Mouse (Mus musculus) hindbrain, embryonic 15.5 days (tissue): ENCODE results near the gene Spdl1. TPM values are rescaled to one million over a fixed set of nuclear protein-coding genes. Genes with fewer than 3 reads are reported as not detected.
"Not testable (repeated sequence)": the region's sequence is repeated elsewhere in the genome, so short reads cannot be mapped to it uniquely, and the experiment has no call there.

ENCODE experiments used
- ATAC-seq: fragments of 200-750 bp; cut with Nextera tagmentation; 2 replicates; pipeline ENCODE4 v1.8.0; 2017; ENCODE audit warnings: low read depth, moderate number of reproducible peaks, moderate TSS enrichment; ENCODE audit not compliant: low FRiP score
- H3K27ac ChIP-seq: fragments of 300-500 bp; sonication (generic); replicated peaks from 2 replicates; pipeline ENCODE4 v1.5.1; 2015; ENCODE audit warnings: mild to moderate bottlenecking, inconsistent platforms
- H3K27me3 ChIP-seq: fragments of 300-500 bp; sonication (generic); 2 replicates; pipeline ENCODE4 v1.6.1; 2015; ENCODE audit warnings: control low read depth, inconsistent platforms
- H3K36me3 ChIP-seq: fragments of 300-500 bp; sonication (generic); 2 replicates; pipeline ENCODE4 v1.6.1; 2015; ENCODE audit warnings: control low read depth, inconsistent platforms
- H3K4me1 ChIP-seq: fragments of 300-500 bp; sonication (generic); replicated peaks from 2 replicates; pipeline ENCODE4 v1.6.1; 2015; ENCODE audit warnings: control low read depth, inconsistent platforms
- H3K4me2 ChIP-seq: fragments of 300-500 bp; sonication (generic); 2 replicates; pipeline ENCODE4 v1.6.1; 2015; ENCODE audit warnings: moderate library complexity, mild to moderate bottlenecking, inconsistent platforms
- H3K4me3 ChIP-seq: fragments of 300-500 bp; sonication (generic); 2 replicates; pipeline ENCODE4 v1.5.1; 2015; ENCODE audit warnings: mild to moderate bottlenecking, inconsistent platforms
- H3K9ac ChIP-seq: fragments of 300-500 bp; sonication (generic); 2 replicates; pipeline ENCODE4 v1.6.1; 2015; ENCODE audit warnings: inconsistent platforms
- H3K9me3 ChIP-seq: fragments of 300-500 bp; sonication (generic); 2 replicates; pipeline ENCODE4 v1.6.1; 2016; ENCODE audit warnings: control low read depth, inconsistent platforms
- WGBS: fragments of 180-500 bp; shearing (Covaris S2); methylation state at CpG from one replicate; pipeline ENCODE4 v1.1.7; 2015; 5-methylcytosine and 5-hydroxymethylcytosine counted together
- polyA plus RNA-seq: library from polyadenylated mRNA; unstranded; fragments of >200 nt; fragmentation: Nextera tagmentation; extraction: Ambion mirVana; gene quantifications from 2 replicates; pipeline ENCODE4 v1.2.1, GENCODE M21; 2015

The Spdl1 gene
- polyA plus RNA-seq, 1 experiment from 2014 or later = 3.6 TPM

GRCm38 (mm10) chr11:34845567-34846267 is 12.3 kb upstream of the Spdl1 start:
- ATAC-seq = no peak
- Histone ChIP-seq H3K4me2 (no peak overlapping the region), H3K9me3 (no peaks in the 10 kb centered on the region), H3K9ac (no peak overlapping the region), H3K27me3 (0 out of 2 replicates have a peak, but pooled peaks cover 3% of the 10 kb centered on the region), H3K36me3 (no peaks in the 10 kb centered on the region), H3K4me1 (no peaks in the 10 kb centered on the region), H3K4me3 (no peak overlapping the region), H3K27ac (no peak overlapping the region)
- WGBS = 77% methylated on average over 22 of the region's 22 CpGs

- WGBS = 35% methylated on average over 5 of the region's 5 CpGs
- Histone ChIP-seq H3K4me3 (no peak overlapping the region), H3K9me3 (no peaks in the 10 kb centered on the region), H3K36me3 (no peaks in the 10 kb centered on the region), H3K4me1 (no peaks in the 10 kb centered on the region), H3K4me2 (no peak overlapping the region), H3K9ac (no peak overlapping the region), H3K27ac (no peak overlapping the region), H3K27me3 (0 out of 2 replicates have a peak, but pooled peaks cover 3% of the 10 kb centered on the region)
- no peak for ATAC-seq
Measured at GRCm38 (mm10) chr11:34843517-34843916, 10.1 kb upstream of the Spdl1 start.

GRCm38 (mm10) chr11:34840283-34840682 is 6.8 kb upstream of the Spdl1 start:
- Histone ChIP-seq H3K27ac (no peak overlapping the region), H3K9ac (no peak overlapping the region), H3K36me3 (no peaks in the 10 kb centered on the region), H3K4me3 (no peak overlapping the region), H3K9me3 (no peaks in the 10 kb centered on the region), H3K4me1 (no peaks in the 10 kb centered on the region), H3K4me2 (no peak overlapping the region), H3K27me3 (0 out of 2 replicates have a peak, but pooled peaks cover 3% of the 10 kb centered on the region)
- ATAC-seq = no peak
- WGBS = 49% methylated on average over 5 of the region's 5 CpGs

GRCm38 (mm10) chr11:34839051-34839450 is 5.6 kb upstream of the Spdl1 start:
- Histone ChIP-seq H3K27ac (no peak overlapping the region), H3K9me3 (no peaks in the 10 kb centered on the region), H3K4me3 (no peak overlapping the region), H3K27me3 (0 out of 2 replicates have a peak, but pooled peaks cover 3% of the 10 kb centered on the region), H3K9ac (no peak overlapping the region), H3K4me2 (no peak overlapping the region), H3K36me3 (no peaks in the 10 kb centered on the region), H3K4me1 (peaks cover 6% of the 10 kb centered on the region)
- no peak for ATAC-seq
- 62% methylated on average over 4 of the region's 4 CpGs for WGBS

GRCm38 (mm10) chr11:34836272-34836671 is 2.8 kb upstream of the Spdl1 start:
- Histone ChIP-seq H3K4me3 (no peak overlapping the region), H3K27ac (no peak overlapping the region), H3K9me3 (no peaks in the 10 kb centered on the region), H3K36me3 (no peaks in the 10 kb centered on the region), H3K9ac (no peak overlapping the region), H3K4me1 (peaks cover 15% of the 10 kb centered on the region), H3K27me3 (no peaks in the 10 kb centered on the region), H3K4me2 (no peak overlapping the region)
- WGBS = 47% methylated on average over 2 of the region's 2 CpGs
- ATAC-seq = no peak

GRCm38 (mm10) chr11:34832678-34833077 is 763 bp downstream of the Spdl1 start:
- Histone ChIP-seq H3K4me3 (peak overlapping the region; percentile 67), H3K27me3 (no peaks in the 10 kb centered on the region), H3K36me3 (no peaks in the 10 kb centered on the region), H3K9me3 (no peaks in the 10 kb centered on the region), H3K4me2 (peak overlapping the region; percentile 77), H3K27ac (no peak overlapping the region), H3K9ac (peak overlapping the region; percentile 65), H3K4me1 (peaks cover 15% of the 10 kb centered on the region)
- peak; percentile 33; the same call in 1 of the 2 replicates for ATAC-seq
- WGBS = 10% methylated on average over 4 of the region's 5 CpGs

GRCm38 (mm10) chr11:34827803-34828202 is 5.6 kb downstream of the Spdl1 start:
- Histone ChIP-seq H3K36me3 (no peaks in the 10 kb centered on the region), H3K4me2 (no peak overlapping the region), H3K4me1 (peaks cover 5% of the 10 kb centered on the region), H3K4me3 (no peak overlapping the region), H3K9me3 (no peaks in the 10 kb centered on the region), H3K27ac (no peak overlapping the region), H3K9ac (no peak overlapping the region), H3K27me3 (no peaks in the 10 kb centered on the region)
- 92% methylated on average over 3 of the region's 3 CpGs for WGBS
- ATAC-seq = no peak

GRCm38 (mm10) chr11:34826940-34827339 is 6.5 kb downstream of the Spdl1 start:
- ATAC-seq = no peak
- Histone ChIP-seq H3K9ac (no peak overlapping the region), H3K27me3 (no peaks in the 10 kb centered on the region), H3K27ac (no peak overlapping the region), H3K4me3 (no peak overlapping the region), H3K9me3 (no peaks in the 10 kb centered on the region), H3K4me1 (no peaks in the 10 kb centered on the region), H3K4me2 (no peak overlapping the region), H3K36me3 (no peaks in the 10 kb centered on the region)
- WGBS = 94% methylated on average over 2 of the region's 2 CpGs

GRCm38 (mm10) chr11:34824791-34825190 is 8.7 kb downstream of the Spdl1 start:
- no peak overlapping the region for H3K4me3 ChIP-seq
- H3K4me2 ChIP-seq = no peak overlapping the region
- no peaks in the 10 kb centered on the region for H3K27me3 ChIP-seq
- no peak overlapping the region for H3K9ac ChIP-seq
- 96% methylated on average over 4 of the region's 4 CpGs for WGBS
- no peaks in the 10 kb centered on the region for H3K4me1 ChIP-seq
- H3K27ac ChIP-seq = no peak overlapping the region
- no peak for ATAC-seq
- H3K9me3 ChIP-seq = no peaks in the 10 kb centered on the region
- no peaks in the 10 kb centered on the region for H3K36me3 ChIP-seq

GRCm38 (mm10) chr11:34814767-34815166 is 18.7 kb downstream of the Spdl1 start:
- H3K36me3 ChIP-seq = no peaks in the 10 kb centered on the region
- no peaks in the 10 kb centered on the region for H3K9me3 ChIP-seq
- WGBS = 3% methylated on average over 2 of the region's 2 CpGs
- no peaks in the 10 kb centered on the region for H3K27me3 ChIP-seq
- no peak overlapping the region for H3K9ac ChIP-seq
- H3K4me3 ChIP-seq = no peak overlapping the region
- H3K27ac ChIP-seq = no peak overlapping the region
- no peaks in the 10 kb centered on the region for H3K4me1 ChIP-seq
- ATAC-seq = no peak
- H3K4me2 ChIP-seq = no peak overlapping the region

- Histone ChIP-seq H3K9ac (no peak overlapping the region), H3K4me1 (no peaks in the 10 kb centered on the region), H3K4me3 (no peak overlapping the region), H3K27ac (no peak overlapping the region), H3K9me3 (no peaks in the 10 kb centered on the region), H3K4me2 (no peak overlapping the region), H3K36me3 (no peaks in the 10 kb centered on the region), H3K27me3 (no peaks in the 10 kb centered on the region)
- 77% methylated on average over 6 of the region's 6 CpGs for WGBS
- peak; percentile 61 for ATAC-seq
Measured at GRCm38 (mm10) chr11:34814319-34814718, 19.1 kb downstream of the Spdl1 start.

GRCm38 (mm10) chr11:34805026-34805425 is 28.4 kb downstream of the Spdl1 start:
- not testable (repeated sequence) for H3K9me3 ChIP-seq, H3K27ac ChIP-seq, H3K27me3 ChIP-seq, H3K4me1 ChIP-seq, ATAC-seq, H3K9ac ChIP-seq, H3K36me3 ChIP-seq, H3K4me2 ChIP-seq, H3K4me3 ChIP-seq
- WGBS = 88% methylated on average over 4 of the region's 4 CpGs

- not testable (repeated sequence) for ATAC-seq, H3K27me3 ChIP-seq, H3K9ac ChIP-seq, H3K36me3 ChIP-seq, H3K27ac ChIP-seq, H3K4me2 ChIP-seq, H3K4me1 ChIP-seq, H3K4me3 ChIP-seq, H3K9me3 ChIP-seq
- WGBS = 69% methylated on average over 8 of the region's 8 CpGs
Measured at GRCm38 (mm10) chr11:34798066-34798465, 35.4 kb downstream of the Spdl1 start.
